Mouse (Mus musculus): Measurements from ENCODE around the gene Pkd1l2.

GRCm38 (mm10) chr8:117115676-117116446 is 33.6 kb upstream of the Pkd1l2 start:
- TF ChIP-seq CTCF (IDR thresholded peaks at IDR 0.05; ENCODE audit: borderline replicate concordance, control insufficient read depth, extremely low read depth, insufficient read depth, low read length, poor library complexity) (no peak), POLR2A (IDR thresholded peaks at IDR 0.05; ENCODE audit: control insufficient read depth, extremely low read depth, insufficient read depth, low read length, poor library complexity) (no peak)
